Comparison of ENCODE assay signal across 8 mouse cellular contexts in genomic region chr19:7064571-7064970, GRCm38 (mm10). TPM values are rescaled to one million over a fixed set of nuclear protein-coding genes. Genes with fewer than 3 reads are reported as not detected.
DNase-seq lines count a peak whose midpoint lies in the region; ATAC-seq and TF ChIP-seq lines count a peak whose summit lies in the region.

No protein-coding gene starts in this region.

- H3K9me3 ChIP-seq in forebrain, embryonic 14.5 days (replicated peaks; ENCODE audit: control insufficient read depth, low read length): no peaks in the 10 kb centered on the region
- H3K9me3 ChIP-seq in lung, embryonic 14.5 days (ENCODE audit: low read depth, low read length): no peaks in the 10 kb centered on the region

- H3K4me2 ChIP-seq in forebrain, embryonic 14.5 days (ENCODE audit: low read length): no peak overlapping the region
- H3K4me2 ChIP-seq in lung, embryonic 14.5 days: no peak overlapping the region

- no peak overlapping the region for H3K4me3 ChIP-seq in forebrain, embryonic 14.5 days (ENCODE audit: low read depth, low read length)
- H3K4me3 ChIP-seq in lung, embryonic 14.5 days (ENCODE audit: low read depth, low read length): no peak overlapping the region
- H3K4me3 ChIP-seq in thymus, adult 2 months (ENCODE audit: control insufficient read depth, insufficient read depth, low read length): no peak overlapping the region

- peak; percentile 60 for ATAC-seq in forebrain, embryonic 14.5 days
- peak; percentile 65 to 78 for ATAC-seq in hematopoietic stem cell, adult 5-6 weeks (replicated peaks in 1 of 2; ENCODE audit: insufficient read depth in 1 of 2, low FRiP score in 2 of 2, low TSS enrichment in 1 of 2, low read depth in 1 of 2, poor library complexity in 2 of 2, severe bottlenecking in 2 of 2)
- ATAC-seq in lung, embryonic 14.5 days (ENCODE audit: insufficient read depth): peak; percentile 54

- peak; percentile 83 for DNase-seq in ES-CJ7 (ENCODE audit: low read depth, low spot score)
- DNase-seq in c-Kit-positive CD71-positive TER-119-positive erythroid progenitor cells, embryonic 14.5 days (ENCODE audit: low spot score): peak; percentile 78
- DNase-seq in forebrain, embryonic 14.5 days (ENCODE audit: low spot score): peak; percentile 90
- DNase-seq in layer of hippocampus, adult 8-10 months (ENCODE audit: low spot score in 2 of 2): peak; percentile 60 to 80
- DNase-seq in lung, embryonic 14.5 days: peak; percentile 95
- DNase-seq in ovary, adult 18-20 months (ENCODE audit: low spot score): peak; percentile 46
- DNase-seq in thymus, adult 2 months: peak; percentile 85

- 5% methylated on average over 3 of the region's 3 CpGs for WGBS in forebrain, embryonic 14.5 days
- WGBS in lung, embryonic 14.5 days: 4% methylated on average over 3 of the region's 3 CpGs
- 4% methylated on average over 3 of the region's 3 CpGs for WGBS in thymus, adult 2 months

- H3K9ac ChIP-seq in forebrain, embryonic 14.5 days (ENCODE audit: low read length): no peak overlapping the region
- H3K9ac ChIP-seq in lung, embryonic 14.5 days: no peak overlapping the region

- H3K27ac ChIP-seq in forebrain, embryonic 14.5 days (ENCODE audit: low read depth, low read length): no peak overlapping the region
- H3K27ac ChIP-seq in lung, embryonic 14.5 days (ENCODE audit: low read depth): no peak overlapping the region
- H3K27ac ChIP-seq in thymus, adult 2 months (ENCODE audit: control insufficient read depth, insufficient read depth, low read length): no peak overlapping the region

- no peak for TF ChIP-seq POLR2A in thymus, adult 2 months (IDR thresholded peaks at IDR 0.05; ENCODE audit: control insufficient read depth, extremely low read depth, insufficient read depth, low read length, poor library complexity)

- no peaks in the 10 kb centered on the region for H3K36me3 ChIP-seq in forebrain, embryonic 14.5 days (ENCODE audit: control insufficient read depth, insufficient read depth, low read length)
- no peaks in the 10 kb centered on the region for H3K36me3 ChIP-seq in lung, embryonic 14.5 days (ENCODE audit: insufficient read depth)
- H3K36me3 ChIP-seq in thymus, adult 2 months (ENCODE audit: control insufficient read depth, insufficient read depth, low read length): no peaks in the 10 kb centered on the region

- peaks cover 32% of the 10 kb centered on the region for H3K4me1 ChIP-seq in forebrain, embryonic 14.5 days (ENCODE audit: control insufficient read depth, insufficient read depth, low read length)
- peaks cover 15% of the 10 kb centered on the region for H3K4me1 ChIP-seq in lung, embryonic 14.5 days (ENCODE audit: insufficient read depth)
- peaks cover 33% of the 10 kb centered on the region for H3K4me1 ChIP-seq in thymus, adult 2 months (replicated peaks; ENCODE audit: control insufficient read depth, insufficient read depth, low read length)

- peak; percentile 99 for TF ChIP-seq CTCF in lung, embryonic 14.5 days (IDR thresholded peaks at IDR 0.05; ENCODE audit: low read depth)
- peak; percentile 93 for TF ChIP-seq CTCF in thymus, adult 2 months (IDR thresholded peaks at IDR 0.05; ENCODE audit: borderline replicate concordance, control insufficient read depth, extremely low read depth, insufficient read depth, low read length, poor library complexity)

- H3K27me3 ChIP-seq in forebrain, embryonic 14.5 days (replicated peaks; ENCODE audit: control insufficient read depth, insufficient read depth, low read length): no peaks in the 10 kb centered on the region
- H3K27me3 ChIP-seq in lung, embryonic 14.5 days (ENCODE audit: insufficient read depth, low read length): peaks cover 10% of the 10 kb centered on the region
- H3K27me3 ChIP-seq in thymus, adult 2 months (ENCODE audit: control insufficient read depth, insufficient read depth, low read length): no peaks in the 10 kb centered on the region

RNA-seq across cellular contexts. Expression of gene Macrod1, which starts 8.0 kb away (rescaled TPM):
- polyA plus RNA-seq in forebrain, embryonic 14.5 days (2014; fragmentation: Nextera tagmentation; extraction: Ambion mirVana): 4.0 and 4.8 TPM in 2 replicates
- 5.2 and 11.2 TPM in 2 replicates for total RNA-seq in hematopoietic stem cell, adult 5-6 weeks (2017)
- total RNA-seq in layer of hippocampus, adult 8-10 months (2022): 10 to 100 TPM; 19.2 to 21.4 (median 20.1) TPM
- 11.0 and 11.4 TPM in 2 replicates for polyA plus RNA-seq in lung, embryonic 14.5 days (2014; fragmentation: Nextera tagmentation; extraction: Ambion mirVana)
- 37.5 and 49.3 TPM in 2 replicates for polyA plus RNA-seq in thymus, adult 2 months (2012; rRNA removed)

RNA-seq across cellular contexts. Expression of gene Stip1, which starts 24.8 kb away (rescaled TPM):
- 278 and 287 TPM in 2 replicates for polyA plus RNA-seq in forebrain, embryonic 14.5 days (2014; fragmentation: Nextera tagmentation; extraction: Ambion mirVana)
- 162 and 250 TPM in 2 replicates for total RNA-seq in hematopoietic stem cell, adult 5-6 weeks (2017)
- 100 to 1,000 TPM; 155 to 228 (median 191) TPM for total RNA-seq in layer of hippocampus, adult 8-10 months (2022)
- polyA plus RNA-seq in lung, embryonic 14.5 days (2014; fragmentation: Nextera tagmentation; extraction: Ambion mirVana): 250 and 255 TPM in 2 replicates
- 87.4 and 89.5 TPM in 2 replicates for polyA plus RNA-seq in thymus, adult 2 months (2012; rRNA removed)

RNA-seq across cellular contexts. Expression of gene Flrt1, which starts 41.0 kb away (rescaled TPM):
- 9.5 and 12.2 TPM in 2 replicates for polyA plus RNA-seq in forebrain, embryonic 14.5 days (2014; fragmentation: Nextera tagmentation; extraction: Ambion mirVana)
- not detected in 2 replicates for total RNA-seq in hematopoietic stem cell, adult 5-6 weeks (2017)
- 10 to 100 TPM; 18.9 to 23.5 (median 21.5) TPM for total RNA-seq in layer of hippocampus, adult 8-10 months (2022)
- polyA plus RNA-seq in lung, embryonic 14.5 days (2014; fragmentation: Nextera tagmentation; extraction: Ambion mirVana): 1.4 and 2.0 TPM in 2 replicates
- polyA plus RNA-seq in thymus, adult 2 months (2012; rRNA removed): 0.59 and 0.64 TPM in 2 replicates

RNA-seq across cellular contexts. Expression of gene Fermt3, which starts 45.3 kb away (rescaled TPM):
- 3.5 TPM in 2 replicates for polyA plus RNA-seq in forebrain, embryonic 14.5 days (2014; fragmentation: Nextera tagmentation; extraction: Ambion mirVana)
- total RNA-seq in hematopoietic stem cell, adult 5-6 weeks (2017): 198 and 220 TPM in 2 replicates
- 10 to 100 TPM in 2 of 4 experiments, 1 to 10 TPM in 2; 3.7 to 17.8 (median 9.2) TPM for total RNA-seq in layer of hippocampus, adult 8-10 months (2022)
- polyA plus RNA-seq in lung, embryonic 14.5 days (2014; fragmentation: Nextera tagmentation; extraction: Ambion mirVana): 8.6 and 9.1 TPM in 2 replicates
- 345 and 352 TPM in 2 replicates for polyA plus RNA-seq in thymus, adult 2 months (2012; rRNA removed)
